Mouse (Mus musculus) embryonic facial prominence, embryonic 10.5 days (tissue): Measurements from ENCODE around the gene Syde1. TPM values are rescaled to one million over a fixed set of nuclear protein-coding genes. Genes with fewer than 3 reads are reported as not detected.

Source experiments
- DNase-seq: peaks from one replicate; pipeline ENCODE4 v3.0.0-alpha.2; 2017; ENCODE audit warnings: low spot score
- H3K27ac ChIP-seq: fragments of 300-500 bp; sonication (generic); replicated peaks from 2 replicates; pipeline ENCODE4 v1.5.1; 2016; ENCODE audit warnings: mild to moderate bottlenecking
- H3K27me3 ChIP-seq: fragments of 300-500 bp; sonication (generic); replicated peaks from 2 replicates; pipeline ENCODE4 v1.6.1; 2016; ENCODE audit warnings: low read depth, mild to moderate bottlenecking; ENCODE audit not compliant: poor library complexity, severe bottlenecking
- H3K36me3 ChIP-seq: fragments of 300-500 bp; sonication (generic); replicated peaks from 2 replicates; pipeline ENCODE4 v1.6.1; 2016; ENCODE audit warnings: mild to moderate bottlenecking, moderate library complexity
- H3K4me1 ChIP-seq: fragments of 300-500 bp; sonication (generic); 2 replicates; pipeline ENCODE4 v1.6.1; 2016
- H3K4me3 ChIP-seq: fragments of 300-500 bp; sonication (generic); 2 replicates; pipeline ENCODE4 v1.5.1; 2016; ENCODE audit warnings: mild to moderate bottlenecking, moderate library complexity
- H3K9me3 ChIP-seq: fragments of 300-500 bp; sonication (generic); 2 replicates; pipeline ENCODE4 v1.6.1; 2016; ENCODE audit warnings: mild to moderate bottlenecking
- WGBS: fragments of 180-500 bp; shearing (Covaris S2); methylation state at CpG from one replicate; pipeline ENCODE4 v1.1.7; 2016; 5-methylcytosine and 5-hydroxymethylcytosine counted together
- polyA plus RNA-seq: library from polyadenylated mRNA; unstranded; fragments of >200 nt; fragmentation: Nextera tagmentation; extraction: Ambion mirVana; gene quantifications from 2 replicates; pipeline ENCODE4 v1.2.1, GENCODE M21; 2016

Gene Syde1
- polyA plus RNA-seq, 1 experiment from 2014 or later: 19.3 TPM

DNA sequence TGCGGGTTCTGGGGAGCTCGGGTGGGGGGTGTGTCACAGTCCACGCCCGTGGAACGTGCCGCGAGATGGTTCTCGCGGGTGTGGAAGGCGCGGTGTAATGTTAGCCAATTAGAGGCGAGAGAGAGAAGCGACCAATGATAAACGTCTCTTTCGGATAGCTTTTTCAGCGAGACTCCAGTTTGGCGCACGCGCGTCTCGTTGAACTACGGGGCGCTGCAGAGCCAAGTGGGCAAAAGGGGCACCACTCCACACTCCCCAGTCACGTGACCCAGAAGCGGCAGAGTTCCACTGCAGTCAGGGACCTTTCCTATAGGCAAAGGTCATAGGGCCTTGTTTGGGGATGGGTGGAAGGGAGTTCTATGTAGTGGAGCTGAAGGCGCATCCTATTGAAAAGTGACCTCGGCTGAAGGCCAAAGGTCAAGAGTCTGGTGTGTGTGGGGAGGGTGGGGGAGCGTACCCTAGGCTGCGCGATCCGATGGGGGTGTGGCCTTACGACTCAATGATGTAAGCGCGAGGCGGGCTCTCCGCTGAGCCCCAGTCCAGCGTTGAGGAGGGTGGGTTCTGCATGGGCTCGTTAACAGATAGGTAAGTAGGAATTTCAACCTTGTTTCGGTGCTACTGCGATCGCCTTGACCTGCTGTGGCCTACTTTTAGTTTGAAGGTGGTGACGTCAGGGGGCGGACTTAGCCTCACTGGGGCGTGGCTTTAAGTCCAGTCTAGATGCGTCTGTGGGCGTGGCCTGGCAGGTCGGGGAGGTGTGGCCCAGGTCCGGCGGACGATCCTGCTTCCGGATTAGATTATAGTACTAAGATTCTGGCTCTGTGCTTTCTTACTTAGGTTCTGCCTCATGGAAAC, 17.3 kb downstream of the Syde1 start, which contains the start of gene Ilvbl:
TSS of gene Ilvbl (plus strand) at position 97 of the 855 bp plus-strand sequence.
- Histone ChIP-seq H3K4me3 (peak within 1 kb of the TSS; percentile 78), H3K36me3 (peaks cover 28% of the 10 kb centered on the region), H3K4me1 (peaks cover 14% of the 10 kb centered on the region), H3K9me3 (no peaks in the 10 kb centered on the region), H3K27ac (peak within 1 kb of the TSS; percentile 92), H3K27me3 (no peaks in the 10 kb centered on the region)
- DNase-seq: peak; percentile 94
- WGBS: under 1% methylated on average over 51 of the region's 51 CpGs

DNA sequence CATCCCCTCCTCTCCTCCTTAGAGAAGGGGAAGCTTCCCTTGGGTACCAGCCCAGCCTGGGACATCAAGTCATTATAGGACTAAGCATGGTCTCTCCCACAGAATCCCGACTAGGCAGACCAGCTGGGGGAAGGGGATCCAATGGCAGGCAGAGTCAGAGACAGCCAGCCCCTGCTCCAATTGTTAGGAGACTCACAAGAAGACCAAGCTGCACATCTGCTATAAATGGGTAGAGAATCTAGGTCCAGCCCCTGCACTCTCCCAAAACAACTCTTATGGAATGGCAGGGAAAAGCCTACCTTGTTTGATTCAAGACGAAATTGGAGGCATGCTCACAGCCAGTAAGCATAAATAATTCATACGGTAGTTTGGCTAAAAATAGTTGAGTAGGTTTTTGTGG, 18.5 kb downstream of the Syde1 start:
- Histone ChIP-seq H3K4me1 (peaks cover 14% of the 10 kb centered on the region), H3K36me3 (peaks cover 16% of the 10 kb centered on the region), H3K9me3 (no peaks in the 10 kb centered on the region), H3K4me3 (no peak overlapping the region), H3K27ac (peak overlapping the region; percentile 92; the same call in 1 of the 2 replicates), H3K27me3 (no peaks in the 10 kb centered on the region)
- no peak for DNase-seq
- 79% methylated on average over 3 of the region's 3 CpGs for WGBS

- Histone ChIP-seq H3K36me3 (no peaks in the 10 kb centered on the region), H3K4me3 (no peak overlapping the region), H3K27ac (0 out of 2 replicates have a peak overlapping the region, but pooled peaks have one; percentile 4), H3K4me1 (peaks cover 13% of the 10 kb centered on the region), H3K27me3 (no peaks in the 10 kb centered on the region), H3K9me3 (no peaks in the 10 kb centered on the region)
- no peak for DNase-seq
- 58% methylated on average over 2 of the region's 2 CpGs for WGBS
Measured at GRCm38 (mm10) chr10:78570897-78571296, 20.9 kb downstream of the Syde1 start.

GRCm38 (mm10) chr10:78570416-78570815, 21.3 kb downstream of the Syde1 start:
- H3K9me3 ChIP-seq: no peaks in the 10 kb centered on the region
- WGBS: 71% methylated on average over 6 of the region's 6 CpGs
- H3K4me1 ChIP-seq: peaks cover 9% of the 10 kb centered on the region
- no peaks in the 10 kb centered on the region for H3K36me3 ChIP-seq
- no peaks in the 10 kb centered on the region for H3K27me3 ChIP-seq
- DNase-seq: no peak
- 0 out of 2 replicates have a peak overlapping the region, but pooled peaks have one; percentile 4 for H3K27ac ChIP-seq
- no peak overlapping the region for H3K4me3 ChIP-seq

DNA sequence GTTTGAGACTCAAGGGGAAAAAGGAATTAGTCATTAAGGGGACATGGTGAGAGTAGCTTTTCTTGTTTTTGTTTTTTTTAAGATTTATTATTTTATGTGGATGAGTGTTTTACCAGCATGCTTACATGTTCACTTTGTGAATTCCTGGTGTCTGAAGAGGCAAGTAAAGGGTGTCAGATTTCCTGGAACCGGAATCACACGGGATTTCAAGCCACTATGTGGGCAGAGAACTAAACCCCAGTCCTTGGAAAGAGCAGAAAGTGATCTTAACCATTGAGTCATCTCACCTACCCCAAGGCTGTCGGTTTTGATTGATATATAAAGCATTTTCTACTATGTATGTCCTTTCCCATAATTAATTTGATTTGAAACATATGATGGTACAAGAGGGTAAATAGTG, 22.1 kb downstream of the Syde1 start:
- H3K4me1 ChIP-seq: peaks cover 4% of the 10 kb centered on the region; the same call in 1 of the 2 replicates
- 58% methylated on average over 3 of the region's 3 CpGs for WGBS
- no peaks in the 10 kb centered on the region for H3K27me3 ChIP-seq
- H3K36me3 ChIP-seq: no peaks in the 10 kb centered on the region
- no peak overlapping the region for H3K27ac ChIP-seq
- no peak overlapping the region for H3K4me3 ChIP-seq
- no peak for DNase-seq
- no peaks in the 10 kb centered on the region for H3K9me3 ChIP-seq

- Histone ChIP-seq H3K27ac (no peak overlapping the region), H3K36me3 (no peaks in the 10 kb centered on the region), H3K4me3 (no peak overlapping the region), H3K9me3 (no peaks in the 10 kb centered on the region), H3K27me3 (no peaks in the 10 kb centered on the region), H3K4me1 (peaks cover 4% of the 10 kb centered on the region; the same call in 1 of the 2 replicates)
- WGBS: 82% methylated on average over 3 of the region's 3 CpGs
- no peak for DNase-seq
Measured at GRCm38 (mm10) chr10:78569191-78569590, 22.6 kb downstream of the Syde1 start.

DNA sequence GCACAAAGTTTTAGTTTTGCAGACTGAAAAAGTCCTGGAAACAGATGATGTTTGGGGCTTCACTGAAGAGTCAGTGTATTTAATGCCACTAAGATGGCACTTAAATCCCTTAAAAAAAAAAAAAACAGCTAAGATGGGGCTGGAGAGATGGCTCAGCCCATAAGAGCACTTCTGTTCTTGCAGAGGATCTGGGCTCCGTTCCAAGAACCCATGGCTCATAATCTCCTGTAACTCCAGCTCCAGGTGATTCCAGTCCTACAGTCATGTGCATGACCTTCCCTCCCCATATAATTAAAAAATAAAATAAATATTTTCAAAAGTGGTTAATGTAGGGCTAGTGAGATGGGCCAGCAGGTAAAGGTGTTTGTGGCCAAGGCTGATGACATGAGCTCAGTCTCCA, 26.7 kb downstream of the Syde1 start:
- Histone ChIP-seq H3K27me3 (no peaks in the 10 kb centered on the region), H3K9me3 (no peaks in the 10 kb centered on the region), H3K4me3 (no peak overlapping the region), H3K36me3 (no peaks in the 10 kb centered on the region), H3K27ac (no peak overlapping the region), H3K4me1 (no peaks in the 10 kb centered on the region)
- 90% methylated on average over 1 of the region's 1 CpGs for WGBS
- DNase-seq: no peak

DNA sequence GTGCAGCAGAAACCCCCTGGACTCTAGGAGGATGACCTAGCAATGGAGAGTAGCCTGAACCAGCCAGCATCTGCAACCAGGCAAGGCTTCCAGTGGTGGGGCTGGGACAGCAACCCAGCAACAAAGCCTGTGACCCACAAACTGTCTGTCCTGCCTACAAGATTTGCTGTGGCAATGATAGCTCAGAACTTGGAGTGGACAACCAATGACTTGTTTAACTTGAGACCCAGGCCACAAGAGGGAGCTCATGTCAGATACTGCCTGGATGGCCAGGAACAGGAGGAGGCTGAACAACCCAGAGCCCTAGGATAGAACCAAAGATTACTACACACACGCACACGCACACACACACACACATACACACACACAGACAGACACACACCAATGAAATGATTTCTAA, 50.8 kb downstream of the Syde1 start:
- no peak overlapping the region for H3K27ac ChIP-seq
- no peaks in the 10 kb centered on the region for H3K9me3 ChIP-seq
- no peak for DNase-seq
- no peak overlapping the region for H3K4me3 ChIP-seq
- H3K4me1 ChIP-seq: no peaks in the 10 kb centered on the region
- H3K27me3 ChIP-seq: no peaks in the 10 kb centered on the region
- WGBS: 59% methylated on average over 2 of the region's 2 CpGs
- H3K36me3 ChIP-seq: no peaks in the 10 kb centered on the region

Other genes with a start within 250 kb of the Syde1 start
- 32.8 and 39.8 TPM in 2 replicates for gene Agpat3, start 239.5 kb downstream of the Syde1 start, polyA plus RNA-seq
- 358 and 365 TPM in 2 replicates for gene Rrp1, start 178.9 kb downstream of the Syde1 start, polyA plus RNA-seq
- gene Cstb, start 166.3 kb downstream of the Syde1 start, polyA plus RNA-seq: 142 and 149 TPM in 2 replicates
- 11.9 and 13.2 TPM in 2 replicates for gene Pdxk, start 127.0 kb downstream of the Syde1 start, polyA plus RNA-seq
- not detected in 2 replicates for gene Olfr1358, start 74.5 kb downstream of the Syde1 start, polyA plus RNA-seq
- gene Ilvbl, start 17.6 kb downstream of the Syde1 start, polyA plus RNA-seq: 36.0 and 40.7 TPM in 2 replicates
- gene Olfr1357, start 26.1 kb upstream of the Syde1 start, polyA plus RNA-seq: not detected in 2 replicates
- not detected in 2 replicates for gene Casp14, start 126.3 kb upstream of the Syde1 start, polyA plus RNA-seq
- gene Ccdc105, start 161.1 kb upstream of the Syde1 start, polyA plus RNA-seq: 0.13 and 0.16 TPM in 2 replicates
- gene Slc1a6, start 188.5 kb upstream of the Syde1 start, polyA plus RNA-seq: 1.2 and 1.4 TPM in 2 replicates